Mouse (Mus musculus) neutrophil, adult 5-6 weeks (primary cell): ENCODE results near the gene Six4. TPM values are rescaled to one million over a fixed set of nuclear protein-coding genes. Genes with fewer than 3 reads are reported as not detected.
"Not testable (repeated sequence)": the region's sequence is repeated elsewhere in the genome, so short reads cannot be mapped to it uniquely, and the experiment has no call there.

Source experiments
- ATAC-seq: fragments of 151-379, 151-347 bp; 2 replicates; pipeline ENCODE4 v1.8.0; 2017; ENCODE audit warnings: mild to moderate bottlenecking, moderate TSS enrichment; ENCODE audit not compliant: insufficient number of reproducible peaks, poor library complexity, low FRiP score, severe bottlenecking; ENCODE audit errors: extremely low read depth
- total RNA-seq: library from RNA; stranded (forward); fragments of 200-1000 nt; gene quantifications from 2 replicates; pipeline ENCODE4 v1.2.3, GENCODE M21; 2017

The Six4 gene
- total RNA-seq, 1 experiment from 2014 or later = under 0.01 TPM

- ATAC-seq = no peak
Measured at GRCm38 (mm10) chr12:73090672-73091335, 22.5 kb downstream of the Six4 start.

GRCm38 (mm10) chr12:73088911-73089310 lies 24.3 kb downstream of the Six4 start:
- ATAC-seq = no peak

- no peak for ATAC-seq
Measured at GRCm38 (mm10) chr12:73088500-73088899, 24.8 kb downstream of the Six4 start.

GRCm38 (mm10) chr12:73087086-73087485 lies 26.2 kb downstream of the Six4 start:
- no peak for ATAC-seq

- no peak for ATAC-seq
Measured at GRCm38 (mm10) chr12:73085739-73086630, 27.3 kb downstream of the Six4 start.

- ATAC-seq = no peak
Measured at GRCm38 (mm10) chr12:73083773-73084172, 29.5 kb downstream of the Six4 start.

GRCm38 (mm10) chr12:73081828-73082227 lies 31.4 kb downstream of the Six4 start:
- not testable (repeated sequence) for ATAC-seq

GRCm38 (mm10) chr12:73060805-73061410 lies 52.3 kb downstream of the Six4 start:
- no peak for ATAC-seq

GRCm38 (mm10) chr12:73057492-73057891 lies 55.8 kb downstream of the Six4 start:
- no peak for ATAC-seq

- ATAC-seq = no peak
Measured at GRCm38 (mm10) chr12:73055451-73055850, 57.8 kb downstream of the Six4 start.

GRCm38 (mm10) chr12:73054576-73055185 lies 58.6 kb downstream of the Six4 start:
- no peak for ATAC-seq

GRCm38 (mm10) chr12:73053668-73054241 lies 59.5 kb downstream of the Six4 start, which contains the start of gene Six1:
Six1 (minus strand) TSS chr12:73053887.
- ATAC-seq = 0 out of 2 replicates have a peak, but pooled peaks have one; percentile 13

GRCm38 (mm10) chr12:73052651-73053591 lies 60.3 kb downstream of the Six4 start:
- ATAC-seq = no peak

GRCm38 (mm10) chr12:73052036-73052650 lies 61.1 kb downstream of the Six4 start:
- ATAC-seq = no peak

- no peak for ATAC-seq
Measured at GRCm38 (mm10) chr12:73050811-73051580, 62.3 kb downstream of the Six4 start.

GRCm38 (mm10) chr12:73050305-73050704 lies 63.0 kb downstream of the Six4 start:
- ATAC-seq = no peak
